Mouse (Mus musculus): ENCODE data around the gene Sept6.
"Not testable (repeated sequence)": the region's sequence is repeated elsewhere in the genome, so short reads cannot be mapped to it uniquely, and the experiment has no call there.

Gene Sept6

GRCm38 (mm10) chrX:36971156-36971555 is 20.4 kb downstream of the Sept6 start:
- DNase-seq (ENCODE audit: low spot score), result no peak

- no peak for DNase-seq (ENCODE audit: low spot score)
Observed at GRCm38 (mm10) chrX:36969501-36969900, 22.1 kb downstream of the Sept6 start.

GRCm38 (mm10) chrX:36956674-36957073 is 34.9 kb downstream of the Sept6 start:
- no peak for DNase-seq (ENCODE audit: low spot score)

- DNase-seq (ENCODE audit: low spot score), result no peak
Observed at GRCm38 (mm10) chrX:36941106-36941505, 50.5 kb downstream of the Sept6 start.

- peak; percentile 54 for DNase-seq (ENCODE audit: low spot score)
Observed at GRCm38 (mm10) chrX:36939806-36940413, 51.7 kb downstream of the Sept6 start.

GRCm38 (mm10) chrX:36935326-36935966 is 56.1 kb downstream of the Sept6 start:
- DNase-seq (ENCODE audit: low spot score), result no peak

- no peak for DNase-seq (ENCODE audit: low spot score)
Observed at GRCm38 (mm10) chrX:36930574-36930973, 61.0 kb downstream of the Sept6 start.

GRCm38 (mm10) chrX:36929694-36930093 is 61.9 kb downstream of the Sept6 start:
- no peak for DNase-seq (ENCODE audit: low spot score)

- DNase-seq (ENCODE audit: low spot score), result no peak
Observed at GRCm38 (mm10) chrX:36928791-36929190, 62.8 kb downstream of the Sept6 start.

GRCm38 (mm10) chrX:36921346-36921745 is 70.2 kb downstream of the Sept6 start:
- no peak for DNase-seq (ENCODE audit: low spot score)

- DNase-seq (ENCODE audit: low spot score), result no peak
Observed at GRCm38 (mm10) chrX:36917749-36918148, 73.8 kb downstream of the Sept6 start.

- peak; percentile 46 for DNase-seq (ENCODE audit: low spot score)
Observed at GRCm38 (mm10) chrX:36911343-36911742, 80.3 kb downstream of the Sept6 start.

GRCm38 (mm10) chrX:36906539-36906938 is 85.1 kb downstream of the Sept6 start:
- no peak for DNase-seq (ENCODE audit: low spot score)

GRCm38 (mm10) chrX:36903115-36903768 is 88.4 kb downstream of the Sept6 start:
- DNase-seq (ENCODE audit: low spot score), result peak; percentile 91

- DNase-seq (ENCODE audit: low spot score), result no peak
Observed at GRCm38 (mm10) chrX:36902321-36903114, 89.1 kb downstream of the Sept6 start, which contains the start of gene Nkrf. Gene Nkrf (minus strand): TSS chrX:36902899.

GRCm38 (mm10) chrX:36901655-36902054 is 89.9 kb downstream of the Sept6 start:
- DNase-seq (ENCODE audit: low spot score), result no peak

- DNase-seq (ENCODE audit: low spot score), result not testable (repeated sequence)
Observed at GRCm38 (mm10) chrX:36898931-36899330, 92.7 kb downstream of the Sept6 start.

- no peak for DNase-seq (ENCODE audit: low spot score)
Observed at GRCm38 (mm10) chrX:36884719-36885118, 106.9 kb downstream of the Sept6 start.

GRCm38 (mm10) chrX:36874704-36875128 is 116.9 kb downstream of the Sept6 start:
- no peak for DNase-seq (ENCODE audit: low spot score)

- peak; percentile 90 for DNase-seq (ENCODE audit: low spot score)
Observed at GRCm38 (mm10) chrX:36874178-36874696, 117.4 kb downstream of the Sept6 start.

- DNase-seq (ENCODE audit: low spot score), result no peak
Observed at GRCm38 (mm10) chrX:36873765-36874164, 117.8 kb downstream of the Sept6 start, which contains the start of the genes Ube2a and C330007P06Rik. Gene Ube2a (plus strand): TSS chrX:36873900. Gene C330007P06Rik (minus strand): TSS chrX:36874111.

- no peak for DNase-seq (ENCODE audit: low spot score)
Observed at GRCm38 (mm10) chrX:36870372-36870771, 121.2 kb downstream of the Sept6 start.

All from urinary bladder, postnatal 14 days (tissue).